Mouse (Mus musculus) thymus, postnatal 0 days (tissue): ENCODE measurements around the gene Map3k6. TPM values are rescaled to one million over a fixed set of nuclear protein-coding genes. Genes with fewer than 3 reads are reported as not detected.
A peak's percentile ranks its signal among the peaks of the same experiment; 100 is the strongest.

Source experiments
- DNase-seq: peaks from one replicate; pipeline ENCODE4 v3.0.0-alpha.2; 2015; ENCODE audit warnings: low spot score
- polyA plus RNA-seq: library from polyadenylated mRNA; unstranded; fragments of >200 nt; fragmentation: Nextera tagmentation; extraction: Ambion mirVana; gene quantifications from 2 replicates; pipeline ENCODE4 v1.2.1, GENCODE M21; 2015

Gene Map3k6
- polyA plus RNA-seq, 1 experiment from 2014 or later, result 2.2 TPM

DNA sequence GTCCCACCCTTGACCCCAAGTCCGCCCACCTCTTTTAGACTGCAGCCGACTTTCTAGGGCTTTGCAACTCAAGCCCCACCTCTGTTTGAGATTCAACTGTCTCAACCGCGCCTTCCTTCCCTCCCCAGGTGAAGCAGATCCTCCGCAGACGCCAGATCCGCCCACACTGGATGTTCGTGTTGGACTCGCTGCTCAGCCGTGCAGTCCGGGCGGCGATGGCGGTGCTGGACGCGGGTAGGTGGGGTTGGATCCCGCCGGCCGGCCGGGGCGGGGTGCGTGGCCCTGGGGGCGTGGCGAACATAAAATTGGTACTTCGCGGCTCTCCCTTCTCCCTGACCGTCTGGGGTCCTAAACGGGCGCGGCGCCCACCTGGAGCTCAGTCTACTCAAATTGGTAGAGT, 10.6 kb downstream of the Map3k6 start:
- no peak for DNase-seq

- no peak for DNase-seq
These were observed 11.5 kb downstream of the Map3k6 start for GRCm38 (mm10) chr4:133252089-133252488.

- no peak for DNase-seq
These were observed 12.8 kb downstream of the Map3k6 start for GRCm38 (mm10) chr4:133253412-133253811.

GRCm38 (mm10) chr4:133255392-133255791, 14.8 kb downstream of the Map3k6 start:
- no peak for DNase-seq

DNA sequence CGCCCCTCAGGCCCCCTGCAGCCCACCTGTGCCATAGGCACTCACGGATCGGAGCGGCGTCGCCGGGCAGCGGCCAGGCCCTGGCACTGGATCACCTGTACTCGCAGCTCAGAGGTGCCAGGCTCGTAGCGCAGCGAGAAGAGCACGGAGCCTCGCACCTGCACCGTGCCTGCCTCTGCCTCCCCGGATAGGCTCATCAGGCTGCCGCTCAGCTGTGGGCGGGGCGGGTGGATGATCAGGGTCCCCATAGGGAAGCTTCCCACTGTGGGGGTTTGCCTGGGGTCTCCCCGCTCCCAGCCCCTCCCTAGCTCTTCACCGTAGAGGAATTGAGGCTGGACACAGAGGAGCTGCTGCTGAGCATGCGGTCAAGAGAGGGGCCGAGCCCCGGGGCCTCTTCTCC, 16.2 kb downstream of the Map3k6 start:
- no peak for DNase-seq

DNA sequence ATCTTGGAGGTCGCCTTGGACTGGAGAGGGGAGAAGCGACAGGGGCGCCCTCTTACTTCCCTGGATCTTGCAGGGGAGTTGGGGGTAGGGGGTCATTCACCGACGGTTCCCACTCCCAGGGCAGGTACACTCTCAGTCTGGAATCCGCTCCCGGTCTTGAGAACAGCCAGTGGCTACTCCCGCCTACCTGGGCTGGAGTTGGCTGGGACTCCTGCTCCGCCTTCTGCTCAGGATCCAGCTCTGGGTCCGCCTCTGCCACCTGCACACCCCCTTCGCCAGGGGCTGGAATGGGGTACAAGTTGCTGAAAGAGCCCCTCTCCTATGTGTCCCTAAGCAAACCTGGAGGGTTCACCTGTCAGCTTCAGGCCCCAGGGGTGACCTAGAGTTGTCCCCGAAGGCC, 16.6 kb downstream of the Map3k6 start:
- DNase-seq, result no peak

DNA sequence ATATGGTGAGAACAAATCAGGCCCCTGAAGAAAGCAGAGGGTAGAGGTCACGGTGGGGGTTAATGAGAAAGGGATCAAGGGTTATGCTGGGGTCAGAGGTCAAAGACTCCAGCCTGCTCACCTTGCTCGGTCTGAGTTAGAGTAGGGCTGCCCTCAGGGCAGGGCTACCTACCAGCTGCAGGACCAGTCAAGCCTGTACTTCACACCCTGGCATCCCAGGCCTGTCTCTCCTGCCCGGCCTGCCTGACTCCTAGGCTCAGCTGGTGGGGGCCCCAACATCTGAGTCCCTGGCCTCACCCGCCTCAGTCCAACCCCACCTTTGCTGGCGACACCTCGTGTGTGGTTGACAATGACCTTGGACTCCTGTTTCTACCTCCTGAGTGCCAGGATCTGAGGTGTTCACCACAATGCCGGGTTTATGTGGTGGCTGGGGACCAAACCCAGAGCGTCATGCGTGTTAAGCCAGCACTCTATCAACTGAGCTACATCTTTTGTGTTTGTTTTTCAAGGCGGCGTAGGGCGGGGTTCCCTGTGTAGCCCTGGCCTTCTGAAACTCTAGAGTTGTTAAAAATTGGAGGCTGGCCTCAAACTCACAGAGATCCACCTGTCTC, 17.3 kb downstream of the Map3k6 start:
- DNase-seq, result no peak

DNA sequence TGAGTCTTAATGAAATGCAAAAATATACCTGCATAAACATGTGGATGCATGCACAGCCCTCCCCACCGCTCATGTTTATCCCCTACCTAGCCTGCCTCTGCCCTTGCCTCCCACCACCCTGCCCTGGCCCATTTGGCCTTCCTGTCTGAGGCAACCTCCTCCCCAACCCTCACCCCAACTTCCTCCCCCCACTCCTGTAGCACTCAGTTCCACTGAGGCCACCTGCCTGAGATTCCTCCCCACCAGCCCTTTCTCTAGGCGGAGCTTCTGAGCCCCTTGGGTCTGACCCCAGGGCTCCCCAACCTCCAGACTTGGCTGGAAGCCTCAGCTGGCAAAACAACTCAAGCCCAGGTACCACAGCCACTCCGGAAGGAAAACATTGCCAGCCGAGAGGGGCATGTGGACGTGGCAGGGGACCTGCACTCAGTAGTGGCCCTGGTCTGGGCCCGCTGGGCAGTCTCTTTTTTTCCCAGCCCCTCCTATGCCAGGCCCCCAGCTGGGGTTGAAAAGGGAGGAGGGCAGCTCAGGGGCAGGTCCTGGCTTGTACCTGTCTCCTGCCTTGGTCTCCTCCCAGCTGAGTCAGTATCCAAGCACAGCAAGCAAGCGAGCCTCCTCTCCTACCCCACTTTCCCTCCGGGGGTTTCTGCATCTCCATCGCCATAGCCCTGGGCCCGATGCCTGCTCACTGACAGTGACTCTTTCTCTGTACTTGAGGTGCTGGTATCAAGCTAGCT, 21.2 kb downstream of the Map3k6 start:
- peak; percentile 75 for DNase-seq

DNA sequence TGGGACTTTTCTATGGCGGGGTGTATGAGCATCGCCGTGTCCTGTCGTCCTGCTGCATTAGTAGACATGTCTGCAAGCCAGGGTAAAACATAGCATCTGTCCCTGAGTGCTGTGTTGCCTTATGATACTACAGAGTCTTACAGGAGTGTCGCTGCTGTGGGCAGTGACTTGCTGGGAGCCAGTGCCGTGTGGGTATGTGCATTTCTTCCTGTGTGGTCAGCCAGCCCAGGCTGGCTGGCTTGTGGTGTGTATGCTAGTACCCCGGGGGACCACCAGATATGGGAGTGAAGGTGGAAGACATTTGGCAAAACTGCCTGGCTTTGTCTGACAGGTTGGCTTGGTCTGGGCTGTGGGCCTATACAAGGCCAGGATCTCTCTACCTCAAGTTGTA, 21.8 kb downstream of the Map3k6 start:
- DNase-seq, result no peak

GRCm38 (mm10) chr4:133262882-133263281, 22.3 kb downstream of the Map3k6 start, which contains the start of gene Sytl1:
Sytl1 (minus strand) TSS chr4:133263113.
- peak; percentile 67 for DNase-seq

GRCm38 (mm10) chr4:133263756-133264155, 23.1 kb downstream of the Map3k6 start:
- no peak for DNase-seq

GRCm38 (mm10) chr4:133264559-133264958, 23.9 kb downstream of the Map3k6 start:
- DNase-seq, result no peak

DNA sequence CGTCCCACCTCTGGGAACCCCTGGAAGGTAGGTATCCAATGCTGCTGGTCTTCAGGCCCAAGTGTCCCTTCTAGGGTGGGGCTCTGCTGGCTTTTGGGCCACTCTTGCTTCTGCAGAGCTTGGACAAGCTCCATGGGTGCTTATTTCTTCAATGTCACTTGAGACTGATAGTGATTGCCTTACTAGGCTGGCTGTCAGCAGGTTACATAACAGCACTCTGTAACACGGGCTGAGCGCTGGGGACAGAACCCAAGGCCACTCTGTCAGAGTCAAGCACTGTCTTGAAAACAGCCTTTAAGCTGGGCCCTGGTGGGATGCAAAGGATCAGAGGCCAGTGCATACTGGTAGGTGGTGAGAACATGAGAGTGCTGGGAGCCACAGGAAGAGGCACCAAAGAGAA, 24.7 kb downstream of the Map3k6 start:
- DNase-seq, result no peak

- DNase-seq, result no peak
These were observed 25.1 kb downstream of the Map3k6 start for GRCm38 (mm10) chr4:133265759-133266158.

- DNase-seq, result no peak
These were observed 25.7 kb downstream of the Map3k6 start for GRCm38 (mm10) chr4:133266248-133266880.

DNA sequence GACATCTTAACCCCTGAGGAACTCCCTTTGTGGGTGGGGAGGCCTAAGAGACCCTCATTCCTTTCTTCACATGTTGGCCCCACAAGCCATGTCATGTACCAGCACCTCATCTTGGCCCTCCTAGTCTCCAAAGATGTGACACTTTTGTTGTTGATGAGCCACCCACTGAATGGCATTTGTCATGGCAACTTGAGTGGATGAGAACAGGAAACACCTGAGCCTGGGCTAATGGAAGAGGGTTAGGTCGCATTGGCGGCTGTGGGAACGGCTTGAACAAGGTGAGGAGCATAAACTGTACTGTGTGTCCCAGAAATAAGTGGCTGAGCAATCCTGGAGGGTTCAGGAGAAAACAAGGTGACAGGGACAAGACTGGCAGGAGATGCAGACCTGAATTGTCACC, 28.3 kb downstream of the Map3k6 start:
- no peak for DNase-seq

DNA sequence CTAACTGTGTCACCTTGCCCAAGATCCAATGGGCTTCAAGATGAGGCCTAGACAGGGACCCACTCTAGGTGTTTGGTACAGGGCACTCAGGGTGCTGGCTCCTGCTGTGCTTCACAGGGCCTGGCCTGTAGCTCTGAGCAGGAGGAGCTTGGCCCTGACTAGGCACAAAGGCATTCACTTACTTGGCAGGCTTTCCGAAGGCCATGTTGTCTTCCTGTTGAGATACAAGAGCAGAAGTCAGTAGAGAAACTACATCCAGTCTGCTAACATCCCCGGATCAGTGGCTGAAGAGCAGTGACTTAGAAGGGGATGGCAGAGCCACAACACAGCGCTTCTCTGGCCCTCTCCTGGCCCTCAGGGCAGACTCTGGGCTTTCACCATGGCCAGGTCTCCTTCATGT, 29.0 kb downstream of the Map3k6 start:
- DNase-seq, result no peak

GRCm38 (mm10) chr4:133270929-133271328, 30.3 kb downstream of the Map3k6 start:
- no peak for DNase-seq

GRCm38 (mm10) chr4:133277104-133278026, 36.7 kb downstream of the Map3k6 start, which contains the start of gene Tmem222:
Tmem222 (minus strand) TSS chr4:133277792.
- DNase-seq, result peak; percentile 92

- no peak for DNase-seq
These were observed 37.4 kb downstream of the Map3k6 start for GRCm38 (mm10) chr4:133278067-133278466.

DNA sequence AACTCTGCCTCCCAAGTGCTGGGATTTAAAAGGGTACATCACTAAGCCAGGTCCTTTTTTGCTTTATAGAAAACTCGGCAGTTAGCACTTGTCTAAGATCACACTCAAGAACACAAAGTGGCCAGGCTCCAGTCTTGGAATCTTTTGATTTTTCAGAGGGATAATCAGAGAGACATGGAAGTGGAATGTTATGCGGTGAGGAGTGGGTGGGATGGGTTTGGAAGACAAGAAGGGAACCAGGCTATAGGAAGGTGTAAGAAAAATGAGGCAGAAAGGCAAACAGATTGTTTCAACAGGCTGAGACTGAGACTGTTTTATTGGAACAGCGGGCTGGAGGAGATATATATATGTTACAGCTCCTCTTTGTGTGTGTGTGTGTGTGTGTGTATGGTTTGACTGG, 37.9 kb downstream of the Map3k6 start:
- DNase-seq, result no peak
